Mouse (Mus musculus): ENCODE measurements at regions not wholly inside any gene's neighbourhood (a gene's known extent, or its start where the extent isn't known, plus 50 kb on each side); places are given as distances from the start of the nearest gene placed in this dataset.
A peak's percentile ranks its signal among the peaks of the same experiment; 100 is the strongest.

DNA sequence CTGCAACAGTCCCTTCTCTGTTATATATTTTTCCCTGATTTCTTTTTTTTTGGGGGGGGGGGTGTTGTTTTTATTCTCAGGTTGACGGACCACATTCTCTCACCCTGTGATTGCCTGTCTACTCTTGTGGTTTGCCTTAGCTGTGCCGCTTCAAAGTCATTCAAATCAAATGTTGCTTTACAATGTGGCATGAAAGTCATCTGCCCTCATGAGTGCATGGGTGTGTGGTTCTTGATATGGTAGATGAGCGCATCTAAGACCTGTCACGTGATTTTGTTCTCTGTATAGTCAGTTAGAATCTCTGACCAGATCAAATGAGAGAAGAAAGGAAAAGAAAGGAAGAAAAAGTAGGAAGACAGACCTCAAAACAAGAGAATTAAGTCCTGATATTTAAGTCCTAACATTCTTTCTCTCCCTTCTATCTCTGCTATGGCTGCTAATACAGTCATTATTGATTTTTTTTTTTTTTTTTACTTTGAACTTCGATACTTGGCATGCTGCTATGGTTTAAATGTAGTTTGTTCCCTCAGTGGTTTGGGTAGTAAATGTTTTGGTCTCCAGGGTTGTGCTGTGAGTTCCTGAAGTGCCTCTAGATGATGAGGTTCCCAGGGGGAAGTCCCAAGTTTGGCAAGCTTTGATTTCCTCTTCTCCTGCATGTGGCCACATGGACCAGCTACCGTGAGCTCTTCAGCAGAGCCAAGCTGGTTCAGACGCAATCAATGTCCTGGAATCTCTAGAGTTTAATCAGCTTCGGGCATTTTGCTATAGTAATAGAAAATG is 91.2 kb upstream of the Npas2 start:
- no peak for DNase-seq

DNA sequence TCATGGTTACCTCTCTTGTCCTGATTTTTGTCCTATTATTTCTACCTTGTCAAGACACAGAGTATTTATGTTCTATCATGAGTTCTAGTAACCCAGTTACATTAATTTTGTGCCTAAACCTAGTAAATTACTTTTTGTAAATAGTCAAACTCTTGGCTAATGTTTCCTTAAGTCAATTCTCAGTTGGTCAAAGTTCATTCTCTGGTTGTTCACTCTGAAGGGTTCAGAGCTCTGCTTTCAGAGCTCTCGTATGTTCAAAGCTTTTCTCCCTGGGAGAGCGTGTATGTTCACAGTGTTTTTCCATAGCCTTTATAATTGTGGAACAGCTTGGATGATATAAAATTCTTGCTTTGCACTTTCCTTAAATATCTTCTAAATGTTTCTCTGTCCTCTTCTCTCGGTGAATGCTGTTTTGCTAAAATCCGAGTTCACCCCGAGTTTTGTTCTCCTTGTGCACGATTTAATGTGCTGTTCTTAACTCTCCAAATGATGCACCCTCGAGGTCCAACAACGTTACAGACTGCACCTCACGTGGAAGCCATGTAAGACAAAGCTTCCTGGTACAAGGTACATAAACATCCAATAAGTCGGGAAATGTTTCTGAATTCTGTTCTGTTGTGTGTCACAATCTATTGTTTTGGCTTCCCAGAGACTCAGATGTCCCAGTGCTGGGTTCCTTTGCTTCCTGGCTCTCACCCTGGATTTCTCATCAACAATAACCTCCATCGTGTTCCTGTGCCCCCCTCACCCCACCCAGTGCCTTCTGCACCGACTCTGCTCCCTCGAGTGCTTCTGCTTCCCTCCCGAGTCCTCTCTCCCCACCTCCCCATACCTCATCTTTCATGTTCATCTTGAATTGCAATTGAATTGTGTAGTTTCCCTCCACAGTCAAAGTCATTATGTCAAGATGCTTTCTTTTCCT is 90.3 kb upstream of the Npas2 start:
- DNase-seq: no peak

DNA sequence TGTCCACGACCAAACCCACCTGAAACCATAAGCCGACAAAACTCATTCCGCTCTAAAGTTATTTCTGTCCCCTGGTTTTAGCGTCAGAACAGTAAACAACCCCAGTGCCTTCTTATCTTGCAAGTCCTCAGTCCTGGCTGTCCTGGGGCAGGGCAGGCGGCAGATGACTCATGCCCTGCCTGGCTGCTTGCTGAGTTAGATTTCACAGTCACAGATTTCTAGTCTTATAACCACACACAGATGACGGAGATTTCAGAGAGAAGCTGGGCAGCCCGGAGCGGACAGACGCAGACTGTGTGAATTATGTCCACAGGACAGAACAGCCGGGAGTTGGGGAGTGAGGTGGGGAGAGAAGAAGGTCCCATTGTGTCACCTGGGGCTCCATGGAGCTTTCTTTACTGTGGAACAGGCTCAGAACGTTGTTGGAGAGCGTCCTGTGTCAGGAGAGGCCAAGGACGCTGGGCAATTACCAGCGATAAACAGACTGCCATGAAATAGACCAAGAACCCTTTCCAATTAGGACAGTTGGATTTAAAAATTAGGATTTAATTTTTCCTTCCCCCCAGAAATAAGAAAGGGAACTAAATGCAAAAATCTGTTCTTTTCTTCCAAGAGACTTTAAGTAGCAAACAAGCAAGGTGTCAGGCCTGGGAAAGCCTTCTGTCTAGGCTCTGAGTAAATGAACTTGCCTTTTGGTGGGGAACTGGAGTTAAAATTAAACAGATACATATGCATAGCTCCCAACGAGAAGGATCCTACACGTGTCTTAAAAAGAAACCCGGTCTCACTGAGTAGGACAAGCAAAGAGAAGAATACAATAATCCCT is 87.8 kb upstream of the Npas2 start:
- DNase-seq: no peak

DNA sequence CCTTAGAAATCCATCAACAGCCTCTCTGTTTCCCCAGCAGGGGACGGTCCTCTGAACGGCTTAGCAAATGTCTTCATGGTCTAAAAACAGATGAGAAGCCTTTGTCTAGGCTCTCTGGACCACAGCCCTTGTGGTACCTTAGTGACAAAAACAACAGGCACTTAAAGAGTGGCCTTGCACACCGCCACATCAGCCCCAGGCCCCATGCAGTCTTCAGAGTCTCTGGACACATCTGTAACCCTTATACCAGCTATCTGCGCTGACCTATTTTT is 87.2 kb upstream of the Npas2 start:
- no peak for DNase-seq

DNA sequence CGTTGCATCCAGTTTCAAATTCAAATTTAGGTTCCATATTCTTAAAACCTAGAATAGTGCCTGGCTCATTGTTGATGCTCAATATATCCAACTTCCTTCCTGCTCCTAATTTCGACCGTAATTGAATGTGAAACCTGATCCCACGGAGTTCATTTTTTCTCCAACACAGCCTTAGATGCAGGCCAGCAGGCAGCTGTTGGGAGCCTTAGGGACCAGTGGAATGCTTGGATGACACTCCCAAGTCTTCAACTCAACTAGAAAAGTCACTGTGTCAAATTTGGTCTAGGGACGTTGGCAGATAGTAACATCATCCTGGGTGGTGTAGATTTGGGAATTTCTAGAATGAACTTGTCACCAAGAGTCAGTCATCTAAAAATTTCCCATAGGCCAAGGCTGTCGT is 86.9 kb upstream of the Npas2 start:
- DNase-seq: no peak

DNA sequence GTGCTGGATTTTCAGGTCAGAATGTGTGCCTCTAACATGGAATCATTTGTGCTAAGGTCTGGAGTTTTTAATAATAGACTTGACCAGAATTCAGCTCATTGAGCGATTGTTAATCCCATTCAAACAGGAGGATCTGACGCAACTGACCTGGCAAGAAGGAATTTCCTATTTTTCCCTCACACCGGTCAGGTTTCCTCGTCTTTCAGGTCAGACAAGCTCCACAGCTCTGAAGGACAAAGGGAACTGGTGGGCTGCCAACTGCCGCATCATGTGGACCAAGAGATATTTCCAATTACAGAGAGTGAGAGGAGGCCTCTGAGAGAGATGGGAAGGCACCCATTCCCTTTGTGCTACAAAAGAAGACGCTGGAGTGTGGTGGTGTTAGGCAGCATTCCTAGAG is 77.2 kb upstream of the Npas2 start:
- no peak for DNase-seq

DNA sequence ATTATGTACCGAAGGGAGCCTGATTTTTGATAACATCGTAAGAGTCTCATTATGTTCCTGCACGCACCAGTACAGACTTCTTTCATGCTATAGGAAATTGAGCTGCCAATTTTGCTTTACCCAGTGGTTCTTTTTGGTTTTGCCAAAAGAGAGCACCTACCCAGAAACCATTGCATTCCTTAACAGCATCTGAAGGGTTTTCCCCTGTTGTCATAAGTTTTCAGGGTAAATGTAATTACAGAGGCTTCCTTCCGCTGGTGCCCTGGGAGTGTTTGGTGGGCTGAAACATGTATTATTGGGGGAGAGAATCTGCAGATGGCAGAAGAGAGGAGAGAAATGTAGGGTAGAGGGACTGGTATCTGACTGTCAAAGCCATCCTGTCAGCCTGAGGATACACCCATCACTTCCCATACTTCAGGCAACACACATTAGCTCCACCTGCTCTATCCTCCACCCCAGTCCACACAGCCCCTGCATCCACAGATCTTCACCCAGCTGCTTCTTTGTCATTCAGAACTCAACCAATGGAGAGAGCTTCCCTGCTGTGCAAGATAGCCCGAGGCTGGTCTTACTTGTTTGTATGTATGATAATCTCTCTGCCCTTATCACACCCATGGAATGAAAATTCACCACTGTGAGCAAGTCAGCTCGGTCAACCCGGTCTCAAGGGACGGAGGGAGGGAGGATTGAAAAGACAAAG is 71.1 kb upstream of the Npas2 start:
- DNase-seq: no peak

DNA sequence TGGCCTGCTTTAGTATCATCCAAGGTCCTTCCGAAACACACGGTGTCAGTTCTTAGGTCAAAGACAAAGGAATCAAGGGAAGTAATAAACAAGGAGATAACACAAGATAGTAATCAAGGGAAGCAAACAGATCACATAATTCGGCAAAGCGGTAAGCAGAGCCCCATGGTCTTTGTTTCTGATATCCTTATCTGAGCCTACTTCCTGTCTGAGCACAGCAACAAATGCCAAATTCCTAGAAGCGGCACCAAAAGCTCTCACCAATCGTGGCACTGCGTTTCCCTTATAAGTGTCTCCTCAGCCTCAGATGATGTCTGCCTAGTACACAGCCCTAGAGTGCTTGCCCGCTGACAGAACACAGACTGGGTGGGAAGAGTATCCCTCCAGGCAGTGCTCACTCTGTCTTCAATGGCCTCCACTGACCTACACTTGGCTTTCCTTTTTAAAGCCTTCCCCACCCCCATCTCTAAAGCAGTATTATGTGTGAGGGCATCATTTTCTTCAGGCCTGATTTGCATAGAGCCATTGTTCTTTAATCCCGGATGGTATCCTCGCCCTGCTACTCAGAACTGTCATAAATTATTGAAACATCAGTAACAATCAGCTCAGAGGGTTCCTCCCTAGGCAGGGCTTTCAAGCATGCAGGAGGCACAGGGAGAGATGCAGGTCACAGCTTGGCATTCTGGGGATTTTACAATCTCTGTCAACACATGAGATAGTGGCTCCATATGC is 70.3 kb upstream of the Npas2 start:
- DNase-seq: no peak

GRCm38 (mm10) chr1:39123813-39124146 is 69.8 kb upstream of the Npas2 start:
- no peak for DNase-seq

DNA sequence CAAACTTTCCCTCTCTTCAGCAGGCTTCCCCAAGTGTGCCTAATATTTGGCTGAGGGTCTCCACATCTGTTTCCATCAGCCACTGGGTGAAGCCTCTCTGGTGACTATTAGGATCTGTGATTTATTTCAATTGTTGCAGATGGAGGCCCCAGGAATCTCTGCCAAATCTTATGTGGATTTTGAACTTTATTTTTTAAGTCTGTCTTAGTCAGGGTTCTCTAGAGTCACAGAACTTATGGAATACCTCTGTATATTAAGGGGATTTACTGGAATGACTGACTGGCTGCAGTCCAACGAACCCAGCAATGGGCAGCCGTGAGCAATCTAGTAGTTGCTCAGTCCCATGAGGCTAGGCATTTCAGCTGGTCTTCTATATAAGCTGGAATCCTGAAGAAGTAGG is 59.0 kb upstream of the Npas2 start:
- no peak for DNase-seq

- no peak for DNase-seq
These were observed 50.5 kb upstream of the Npas2 start for GRCm38 (mm10) chr1:39143054-39143453.

DNA sequence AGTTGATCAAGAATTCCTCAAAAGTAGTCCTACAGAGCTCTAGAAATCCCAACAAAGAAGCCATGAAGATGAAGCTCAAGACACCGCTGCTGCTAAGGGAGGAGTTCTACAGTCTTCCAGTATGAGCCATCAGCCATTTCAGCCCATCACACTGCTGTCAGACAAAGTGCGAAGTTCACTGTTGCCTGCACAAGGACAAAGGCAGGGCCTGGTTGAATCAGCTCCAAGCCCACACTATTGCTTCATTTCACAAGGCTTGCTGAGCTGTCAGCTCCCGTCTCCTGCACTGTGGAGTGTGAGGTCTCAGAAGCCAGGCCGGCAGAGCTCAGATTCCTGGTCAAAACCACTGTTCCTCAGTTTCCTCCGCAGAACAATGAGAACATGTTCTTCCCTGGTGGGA is 49.9 kb upstream of the Npas2 start:
- DNase-seq: peak; percentile 36 to 52

All from kidney, postnatal 25 days (tissue).